Mouse (Mus musculus): ENCODE data around the gene Rasal2.
A peak's percentile ranks its signal among the peaks of the same experiment; 100 is the strongest.
"Not testable (repeated sequence)": the region's sequence is repeated elsewhere in the genome, so short reads cannot be mapped to it uniquely, and the experiment has no call there.

Rasal2 gene

DNA sequence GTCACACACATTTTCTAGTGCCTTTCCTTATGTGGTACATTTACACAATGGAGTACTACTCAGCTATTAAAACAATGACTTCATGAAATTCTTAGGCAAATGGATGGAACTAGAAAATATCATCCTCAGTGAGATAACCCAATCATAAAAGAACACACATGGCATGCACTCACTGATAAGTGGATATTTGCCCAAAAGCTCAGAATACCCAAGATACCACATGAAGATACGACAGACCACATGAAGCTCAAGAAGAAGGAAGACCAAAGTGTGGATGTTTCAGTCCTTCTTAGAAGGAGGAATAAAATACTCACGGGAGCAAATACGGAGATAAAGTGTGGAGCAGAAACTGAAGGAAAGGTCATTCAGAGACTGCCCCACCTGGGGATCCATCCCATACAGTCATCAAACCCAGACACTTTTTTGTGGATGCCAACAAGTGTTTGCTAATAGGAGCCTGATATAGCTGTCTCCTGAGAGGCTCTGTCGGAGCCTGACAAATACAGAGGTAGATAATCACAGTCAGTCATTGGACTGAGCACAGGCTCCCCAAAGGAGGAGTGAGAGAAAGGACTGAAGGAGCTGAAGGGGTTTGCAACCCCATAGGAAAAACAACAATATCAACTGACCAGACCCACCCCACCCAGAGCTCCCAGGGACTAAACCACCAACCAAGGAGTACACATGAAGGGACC, 175.6 kb downstream of the Rasal2 start:
- not testable (repeated sequence) for DNase-seq

DNA sequence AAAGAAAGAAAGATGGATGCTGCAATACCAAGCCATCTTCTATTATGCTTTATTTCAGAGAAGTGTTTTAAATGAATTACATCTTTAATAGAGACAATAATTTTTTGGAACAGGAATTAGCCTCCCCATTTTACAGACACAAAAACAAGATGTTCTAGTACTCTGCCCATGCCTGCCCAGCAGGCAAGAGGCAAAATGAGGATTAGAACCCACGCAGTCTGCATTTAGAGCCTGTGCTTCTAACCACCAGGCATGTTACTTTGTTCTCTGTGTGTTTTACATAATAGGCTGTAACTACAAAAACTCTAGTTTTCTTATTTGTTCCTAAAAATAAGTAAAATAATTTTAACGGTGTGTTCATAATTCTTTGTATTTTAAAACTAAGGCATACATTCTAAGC, 178.9 kb downstream of the Rasal2 start:
- DNase-seq = no peak

DNA sequence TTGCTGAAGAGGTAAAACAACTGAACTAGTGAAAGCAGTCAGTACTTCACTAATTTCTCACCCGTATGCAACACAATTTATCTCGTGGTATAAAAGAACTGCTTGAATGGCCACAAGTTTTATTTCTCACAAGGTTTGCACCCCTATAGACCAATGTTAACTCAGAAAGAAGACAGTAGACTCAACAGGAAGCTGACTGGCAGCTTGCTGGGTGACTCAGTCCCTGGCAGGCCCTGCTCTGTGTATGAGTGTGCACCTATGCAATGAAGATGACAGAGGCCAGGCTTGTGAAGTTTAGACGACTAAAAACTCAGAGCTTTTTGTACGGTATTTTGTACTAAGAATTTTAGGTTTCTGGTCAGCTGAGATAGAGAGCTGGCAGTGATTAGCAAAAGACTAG, 180.0 kb downstream of the Rasal2 start:
- DNase-seq = no peak

DNA sequence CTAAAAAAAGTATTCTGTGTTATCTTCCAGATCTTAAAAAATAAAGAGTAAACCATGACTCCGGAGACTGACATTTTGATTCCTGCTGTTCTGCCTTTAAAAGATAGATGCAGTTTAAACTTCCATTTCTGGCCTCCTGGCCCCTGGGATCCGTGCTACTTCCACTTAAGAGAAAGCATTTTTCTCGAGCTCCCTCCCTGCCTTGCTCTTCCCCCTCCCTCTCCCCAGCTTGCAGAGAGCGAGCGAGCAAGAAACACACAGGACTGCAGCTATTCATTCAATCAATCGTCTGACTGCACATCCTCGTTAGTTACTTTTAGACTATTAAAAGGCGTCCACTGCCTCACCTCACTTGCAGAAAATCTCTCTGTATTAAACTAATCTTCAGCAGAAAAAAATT, 181.4 kb downstream of the Rasal2 start:
- no peak for DNase-seq

DNA sequence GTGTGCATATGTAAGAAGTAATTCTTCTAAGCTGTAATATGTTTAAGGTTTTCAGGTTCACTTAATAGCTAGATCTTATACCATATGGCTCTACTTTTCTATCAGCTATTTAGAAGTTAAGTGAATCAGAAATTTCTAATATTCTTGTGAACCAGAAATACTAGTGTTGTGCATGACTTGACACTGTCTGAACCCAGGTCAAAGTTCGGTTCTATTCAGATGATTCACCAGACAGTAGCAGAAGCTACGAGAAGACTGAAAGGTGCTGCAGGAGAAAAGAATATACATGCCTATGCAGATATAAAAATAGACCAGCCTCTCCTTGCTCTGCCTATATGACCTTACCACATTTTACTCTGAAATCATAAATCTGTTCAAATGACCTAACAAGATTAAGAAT, 182.0 kb downstream of the Rasal2 start:
- DNase-seq = no peak

DNA sequence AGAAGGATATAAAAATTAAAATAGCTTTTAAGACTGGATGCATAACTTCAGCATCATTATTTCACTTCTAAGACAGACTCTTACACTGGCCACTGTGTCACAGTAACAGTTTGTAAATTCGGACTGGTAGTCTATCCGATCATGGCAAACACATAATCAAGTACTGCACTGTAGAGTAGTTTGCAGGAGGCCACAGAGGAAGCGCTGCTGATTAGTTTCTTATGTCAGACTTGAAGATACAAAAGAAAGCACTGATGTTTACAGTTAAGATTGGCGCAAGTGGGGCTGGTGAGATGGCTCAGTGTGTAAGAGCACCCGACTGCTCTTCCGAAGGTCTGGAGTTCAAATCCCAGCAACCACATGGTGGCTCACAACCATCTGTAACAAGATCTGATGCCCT, 187.4 kb downstream of the Rasal2 start:
- no peak for DNase-seq

DNA sequence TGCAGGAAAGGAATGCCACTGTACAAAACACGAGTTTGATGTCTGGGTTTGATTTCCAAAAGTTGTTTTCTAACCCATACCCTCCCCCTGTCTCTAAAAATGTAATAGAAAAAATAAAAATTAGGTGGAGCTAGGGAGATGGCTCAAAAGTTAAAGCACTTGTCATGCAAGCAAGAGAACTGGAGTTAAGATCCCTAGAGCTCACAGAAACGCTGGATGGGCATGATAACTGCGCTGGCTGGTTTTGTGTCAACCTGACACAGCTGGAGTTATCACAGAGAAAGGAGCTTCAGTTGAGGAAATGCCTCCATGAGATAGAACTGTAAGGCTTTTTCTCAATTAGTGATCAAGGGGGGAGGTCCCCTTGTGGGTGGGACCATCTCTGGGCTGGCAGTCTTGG, 191.5 kb downstream of the Rasal2 start:
- no peak for DNase-seq

DNA sequence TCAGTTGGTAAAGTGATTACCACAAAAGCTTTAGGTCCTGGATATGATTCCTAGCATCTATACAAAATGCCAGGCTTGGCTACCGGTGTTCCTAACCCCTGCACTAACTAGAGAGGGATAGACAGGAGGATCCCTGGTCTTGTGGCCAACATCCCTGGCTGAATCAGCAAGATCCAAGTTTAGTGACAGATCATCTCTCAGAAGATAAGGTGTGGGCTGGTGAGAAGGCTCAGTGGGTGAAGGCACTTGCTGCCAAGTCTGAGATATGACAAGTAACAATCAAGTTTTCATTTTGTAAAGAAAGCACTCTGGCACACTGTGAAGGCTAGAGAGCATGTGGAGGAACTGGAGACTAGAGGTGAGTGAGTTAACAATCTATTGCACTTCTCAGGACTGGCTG, 191.9 kb downstream of the Rasal2 start:
- DNase-seq = no peak

DNA sequence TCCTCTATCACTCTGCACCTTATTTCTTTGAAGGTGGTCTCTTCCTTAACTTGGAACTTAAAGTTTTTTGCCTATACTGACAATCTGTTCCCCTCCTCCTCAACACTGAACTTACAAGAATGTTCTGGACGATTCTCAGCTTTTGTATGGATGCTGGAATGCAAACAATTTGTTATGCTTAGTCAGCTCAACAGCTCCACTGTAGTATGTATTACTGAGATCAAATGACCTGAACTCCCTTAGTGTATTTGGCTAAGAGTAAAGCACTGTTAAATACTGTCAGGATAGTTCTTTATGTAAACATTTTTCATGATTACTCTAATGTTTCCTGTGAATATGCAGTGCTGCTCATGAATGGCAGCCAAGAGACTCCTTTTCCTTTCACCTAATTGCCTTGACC, 203.6 kb downstream of the Rasal2 start:
- DNase-seq = no peak

DNA sequence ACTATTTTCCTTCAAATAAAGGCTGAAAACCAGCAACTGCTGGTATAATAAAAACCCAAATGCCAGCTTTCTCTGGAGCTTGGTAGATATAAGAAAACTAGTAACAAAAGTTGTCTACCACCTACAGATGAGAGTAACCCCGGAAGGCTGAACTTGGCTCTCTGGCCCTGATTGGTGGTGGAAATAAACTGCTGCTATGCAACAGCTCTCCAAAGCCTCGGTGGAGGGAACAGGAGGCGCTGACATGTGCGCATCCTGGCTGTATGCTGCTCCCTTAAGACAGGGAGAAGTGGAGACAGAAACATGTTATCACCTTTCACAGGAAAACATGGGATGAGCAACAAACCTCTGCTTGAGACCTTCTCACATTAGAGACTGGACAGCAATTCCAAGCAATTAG, 206.7 kb downstream of the Rasal2 start:
- DNase-seq = no peak

DNA sequence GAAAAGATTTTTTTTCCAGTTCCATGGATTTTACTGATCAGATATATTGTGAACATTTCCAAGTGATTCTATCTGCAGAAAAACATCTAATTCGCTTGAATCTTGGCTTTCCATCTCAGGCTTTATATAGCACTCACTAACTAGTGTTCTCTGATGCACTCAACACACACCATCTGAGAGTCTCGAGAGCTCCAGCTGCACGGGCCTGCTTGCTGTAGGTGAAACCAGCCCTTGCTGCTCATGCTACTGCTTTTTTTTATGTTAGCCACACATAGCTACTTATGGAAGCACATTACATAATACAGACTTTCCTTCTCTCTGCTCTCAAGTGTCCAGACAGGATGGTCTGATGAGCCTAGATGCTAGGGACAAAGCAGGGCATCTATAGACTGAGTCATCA, 229.4 kb downstream of the Rasal2 start:
- no peak for DNase-seq

DNA sequence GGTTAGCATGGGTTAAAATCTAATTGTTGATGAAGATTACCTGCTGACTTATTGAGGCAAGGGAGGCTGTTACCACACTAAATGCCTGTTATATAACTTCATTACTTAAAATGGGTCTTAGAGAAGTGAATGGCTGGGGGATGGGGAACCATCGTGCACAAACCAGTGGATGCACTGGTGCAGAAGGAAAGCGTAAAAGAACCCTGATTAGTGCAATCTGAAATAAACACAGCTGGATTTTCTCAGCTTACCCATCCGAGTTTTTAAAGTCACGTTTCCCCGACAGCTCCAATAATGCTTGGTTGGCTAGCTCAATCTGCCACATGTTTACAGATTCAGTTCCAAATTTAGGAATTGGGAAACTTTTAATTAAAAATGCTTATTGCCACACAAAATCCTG, 230.0 kb downstream of the Rasal2 start:
- DNase-seq = no peak

DNA sequence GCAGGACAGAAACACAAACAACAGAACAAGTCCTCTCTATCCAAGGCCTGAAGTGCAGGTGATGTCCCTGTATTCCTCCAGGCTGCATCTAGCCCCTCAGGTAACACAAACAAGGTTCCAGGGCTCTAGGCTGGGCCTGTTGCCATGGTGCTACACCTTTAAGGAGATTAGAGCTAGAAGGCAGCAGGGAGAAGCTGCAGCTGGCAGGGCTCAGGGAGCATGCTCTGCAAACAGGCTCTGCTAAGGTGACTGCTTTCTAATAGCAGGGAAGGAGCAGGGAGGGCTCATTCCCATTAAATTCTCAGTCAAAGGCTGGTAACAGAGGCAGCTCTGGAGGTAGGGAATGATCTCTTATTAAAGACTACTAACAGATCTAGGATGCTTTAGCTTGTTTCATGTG, 231.3 kb downstream of the Rasal2 start:
- DNase-seq = peak; percentile 7

DNA sequence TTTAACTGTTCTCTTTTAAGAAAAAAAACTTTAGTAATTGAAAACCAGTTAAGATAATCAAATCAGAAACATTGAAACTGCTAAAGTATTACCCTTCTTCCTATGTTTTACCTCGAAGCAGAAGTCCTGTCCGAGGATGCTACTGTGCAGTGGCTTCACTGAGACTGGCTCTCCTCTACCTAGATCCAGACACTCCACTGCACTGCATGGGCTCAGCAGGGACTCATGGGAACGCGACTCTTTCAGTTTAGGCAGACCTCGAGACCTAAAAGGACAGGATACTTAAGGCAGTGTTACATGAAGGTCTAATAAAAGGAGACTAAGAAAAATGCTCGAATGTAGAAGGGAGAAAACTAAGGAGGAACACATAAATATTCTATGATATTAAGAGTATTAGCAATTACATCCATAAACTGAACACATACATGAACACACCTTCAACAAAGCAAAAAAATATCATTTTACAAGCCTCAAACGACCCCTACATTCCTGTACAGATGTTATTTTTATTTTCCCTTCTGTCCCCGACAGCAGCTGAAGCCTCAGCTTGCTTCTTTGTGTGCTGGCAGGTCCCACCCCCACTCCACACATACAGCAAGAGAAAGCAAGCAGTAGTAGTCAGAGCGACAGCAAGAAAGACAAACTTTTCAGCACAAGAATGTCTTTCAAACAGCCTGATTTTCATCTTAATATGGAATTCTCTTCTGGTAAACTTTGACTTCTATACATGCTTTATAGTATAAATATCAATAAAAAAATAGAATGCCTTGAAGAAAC, 233.2 kb downstream of the Rasal2 start:
- no peak for DNase-seq

DNA sequence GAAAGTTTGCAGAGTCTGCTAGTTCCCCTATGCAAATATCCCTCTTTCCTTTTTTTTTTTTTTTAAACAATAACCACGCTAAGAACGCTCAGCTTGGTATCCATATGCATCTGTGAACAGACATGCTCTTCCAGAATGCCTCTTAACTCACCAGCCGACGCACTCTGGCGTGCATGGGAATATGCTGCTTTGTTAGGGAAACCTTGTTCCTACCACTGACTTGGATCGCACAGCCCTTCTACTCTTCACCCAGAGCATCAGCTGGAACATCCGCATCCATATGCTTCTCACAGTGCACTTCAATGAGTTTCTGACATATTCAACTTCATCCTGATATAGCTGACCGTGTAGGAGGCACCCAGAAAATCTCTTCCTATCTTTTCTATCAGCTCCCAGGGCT, 243.1 kb downstream of the Rasal2 start:
- no peak for DNase-seq

DNA sequence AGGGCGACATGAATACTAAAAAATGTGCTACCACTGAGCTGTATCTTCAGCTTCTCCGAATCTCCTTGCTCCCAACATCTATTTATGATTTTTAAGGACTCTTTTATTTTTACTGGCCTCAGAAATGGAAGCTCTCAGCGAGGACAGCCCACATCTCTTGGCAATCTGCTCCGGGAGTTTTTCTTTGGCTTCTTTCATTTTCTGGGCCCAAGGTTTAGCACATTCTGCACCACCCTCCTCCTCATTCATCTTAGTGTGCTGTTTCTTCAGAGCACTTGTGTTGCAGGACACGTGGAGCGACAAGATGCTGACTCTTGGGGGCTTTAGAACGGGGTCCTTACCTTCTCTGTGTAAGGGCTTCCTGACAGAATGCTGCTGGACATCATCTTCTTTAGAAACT, 243.5 kb downstream of the Rasal2 start:
- no peak for DNase-seq

DNA sequence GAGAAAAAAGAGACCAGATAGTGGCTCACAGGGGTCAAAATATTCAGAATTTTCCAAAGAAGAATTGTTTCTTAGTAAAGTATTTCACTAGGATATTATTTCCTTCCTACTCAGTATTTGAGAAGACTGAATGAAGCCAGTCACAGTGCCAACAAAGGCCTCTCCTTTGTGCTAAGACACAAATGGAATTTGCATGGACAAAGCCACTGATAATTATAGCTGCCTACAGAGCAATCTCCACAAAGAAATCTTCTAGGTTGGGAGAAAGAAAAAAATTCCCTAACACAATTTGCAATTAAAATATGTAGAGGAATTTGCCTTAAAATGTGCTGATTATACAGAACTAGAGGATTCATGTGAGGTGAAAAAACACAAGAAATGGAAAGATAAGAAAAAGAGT, 258.6 kb downstream of the Rasal2 start:
- no peak for DNase-seq

DNA sequence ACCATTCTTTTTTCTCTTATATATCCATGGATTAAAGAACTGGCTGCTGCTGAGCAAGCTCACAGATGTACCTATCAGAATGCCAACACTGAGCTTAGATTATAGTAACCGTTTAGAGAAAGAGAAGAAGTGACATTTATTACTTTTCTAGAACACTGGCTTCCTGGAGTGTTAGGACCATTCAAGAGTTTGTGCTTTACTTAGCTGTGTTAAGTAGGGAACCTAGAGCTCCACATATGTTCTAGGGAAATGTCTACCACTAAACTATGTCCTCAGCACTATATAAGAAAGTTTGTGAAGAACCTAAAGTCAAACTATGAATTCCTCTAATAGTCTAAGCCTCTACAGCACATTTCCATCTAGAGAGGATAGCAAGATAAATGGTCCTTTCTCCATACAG, 262.3 kb downstream of the Rasal2 start:
- DNase-seq = no peak

DNA sequence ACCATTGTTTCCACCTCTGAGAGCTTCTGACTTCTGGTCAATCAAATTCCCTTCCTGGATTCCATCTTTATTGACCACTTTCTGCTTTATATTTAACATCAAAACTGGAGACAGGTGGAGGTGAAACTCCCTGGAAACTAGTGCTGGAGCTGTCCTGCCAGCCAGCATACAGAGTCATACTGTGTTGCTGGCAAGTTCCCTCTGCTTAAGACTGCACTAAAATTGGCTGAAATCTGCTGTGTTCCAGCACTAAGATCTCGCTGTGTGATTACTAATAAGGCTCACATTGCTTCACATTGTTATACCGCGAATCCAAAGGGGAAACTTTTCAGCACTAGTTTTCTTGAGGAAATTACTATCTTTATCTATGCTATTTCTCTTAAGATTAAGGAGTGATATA, 267.8 kb downstream of the Rasal2 start:
- DNase-seq = peak; percentile 12

DNA sequence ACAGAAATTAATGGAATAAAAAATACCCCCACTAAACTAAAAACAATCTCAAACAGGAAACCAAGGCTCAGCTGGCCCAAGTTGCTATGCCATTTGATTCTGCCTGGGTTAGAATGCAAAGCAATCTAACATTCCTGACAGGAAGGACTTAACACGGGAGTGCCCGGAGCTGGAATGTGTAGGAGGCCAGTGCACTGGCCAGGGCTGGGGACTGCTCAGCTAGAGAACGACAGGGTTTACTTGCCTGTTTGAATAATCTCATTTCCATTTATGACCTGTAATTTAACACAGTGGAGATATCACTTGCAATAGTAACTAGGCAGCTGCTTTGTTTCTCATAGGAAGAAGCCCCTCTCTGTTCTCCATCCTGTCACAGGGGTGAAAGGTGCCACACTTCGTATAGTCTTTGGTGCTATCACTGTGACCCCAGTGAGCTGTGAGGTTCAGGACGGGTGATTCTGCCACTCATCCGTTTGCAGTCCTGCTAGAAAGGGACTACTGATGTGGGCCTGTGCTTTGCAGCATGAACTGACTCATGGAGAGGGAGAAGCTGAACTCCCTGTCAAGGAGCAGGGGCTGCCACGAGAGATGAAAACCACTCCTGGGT, 269.0 kb downstream of the Rasal2 start:
- DNase-seq = no peak

DNA sequence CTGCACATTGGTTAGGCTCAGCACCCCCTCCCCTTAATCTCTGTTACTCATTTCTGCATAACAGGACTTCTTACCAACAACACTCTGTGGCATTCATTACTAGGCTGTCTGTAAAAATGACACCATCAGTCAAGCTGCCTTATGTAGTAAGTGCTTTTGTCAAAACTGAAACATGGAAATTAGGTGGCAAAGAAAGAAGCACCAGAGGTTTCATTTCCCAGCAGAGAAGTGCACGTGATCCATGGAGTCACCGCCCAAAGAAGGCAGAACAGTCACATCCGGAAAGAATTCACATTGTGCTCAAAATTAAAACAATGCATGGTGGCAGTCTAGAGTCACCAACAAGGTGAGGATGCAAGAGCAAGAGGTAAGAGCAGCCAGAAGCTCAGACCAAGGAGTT, 271.4 kb downstream of the Rasal2 start:
- no peak for DNase-seq

DNA sequence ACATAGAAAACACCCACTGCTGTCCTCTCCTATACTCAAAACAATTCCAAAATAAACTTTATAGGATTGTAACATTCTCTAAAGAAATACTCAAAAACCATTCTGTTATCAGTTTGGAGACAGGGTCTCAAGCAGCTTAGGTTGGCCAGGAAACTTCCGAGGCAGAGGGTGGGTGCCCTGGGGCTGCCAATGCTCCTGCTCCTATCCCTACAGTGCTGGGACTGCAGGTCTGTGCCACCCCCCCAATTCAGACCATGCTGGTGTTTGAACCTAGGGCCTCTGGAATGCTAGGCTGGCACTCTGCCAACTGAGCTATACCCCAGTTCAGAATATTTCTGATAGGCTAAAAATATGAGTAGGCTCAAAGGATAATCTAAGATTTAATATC, 274.5 kb downstream of the Rasal2 start:
- no peak for DNase-seq

DNA sequence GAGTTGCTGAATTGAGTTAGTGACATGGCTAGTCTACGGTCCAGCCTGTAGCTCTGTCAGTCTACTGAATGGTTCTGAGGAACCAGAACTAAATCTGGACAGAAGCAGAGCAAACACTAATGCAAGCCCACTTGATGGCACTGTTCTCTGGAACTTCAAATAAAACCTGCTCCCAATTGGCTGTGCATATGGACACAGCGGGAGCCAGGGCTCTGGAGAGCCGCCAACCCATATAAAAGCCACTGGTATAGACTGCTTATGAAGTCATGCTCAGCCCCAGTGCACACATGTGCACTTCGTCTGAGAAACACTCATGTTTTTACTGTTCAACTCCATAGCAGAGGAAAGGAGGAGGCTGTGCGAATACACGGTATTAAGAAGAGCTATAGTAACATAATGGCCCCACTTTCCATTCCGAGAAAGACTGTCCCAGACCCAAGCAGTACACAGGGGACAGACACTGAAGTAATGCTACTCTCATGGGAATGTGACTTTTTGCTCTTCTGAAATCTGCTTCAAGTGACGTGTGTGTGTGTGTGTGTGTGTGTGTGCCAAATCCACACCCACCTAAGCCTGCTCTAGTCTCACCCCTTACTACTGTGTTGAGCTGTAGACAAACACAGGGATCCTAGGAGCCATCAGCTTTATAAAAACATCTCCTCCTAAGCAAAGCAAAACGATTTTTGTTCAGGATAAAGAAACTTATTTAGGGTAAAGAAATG, 275.1 kb downstream of the Rasal2 start:
- peak; percentile 55 for DNase-seq

DNA sequence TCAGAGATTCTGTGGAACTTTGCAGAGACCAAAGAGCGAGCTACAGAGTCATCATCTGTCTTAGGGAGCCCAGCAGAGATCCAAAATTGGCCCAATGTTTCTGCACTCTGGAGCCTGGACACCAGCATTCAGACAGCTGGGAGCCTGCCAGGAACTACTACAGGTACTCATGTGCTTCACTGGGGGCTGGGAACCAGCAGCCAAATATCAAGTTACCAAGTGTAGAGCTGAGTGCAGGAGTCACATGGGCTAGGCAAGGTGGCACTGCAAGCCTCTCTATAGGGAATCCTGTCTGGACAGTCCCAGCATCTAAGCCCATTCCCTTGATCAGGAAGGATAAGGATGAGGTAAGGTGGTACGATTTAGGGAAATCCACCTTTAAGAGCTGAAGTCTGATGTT, 284.2 kb downstream of the Rasal2 start:
- DNase-seq = no peak
